Mouse (Mus musculus): ENCODE measurements around the gene Aspscr1. TPM values are rescaled to one million over a fixed set of nuclear protein-coding genes. Genes with fewer than 3 reads are reported as not detected.

Aspscr1 gene
- polyA plus RNA-seq, 1 experiment: 65.9 TPM

DNA sequence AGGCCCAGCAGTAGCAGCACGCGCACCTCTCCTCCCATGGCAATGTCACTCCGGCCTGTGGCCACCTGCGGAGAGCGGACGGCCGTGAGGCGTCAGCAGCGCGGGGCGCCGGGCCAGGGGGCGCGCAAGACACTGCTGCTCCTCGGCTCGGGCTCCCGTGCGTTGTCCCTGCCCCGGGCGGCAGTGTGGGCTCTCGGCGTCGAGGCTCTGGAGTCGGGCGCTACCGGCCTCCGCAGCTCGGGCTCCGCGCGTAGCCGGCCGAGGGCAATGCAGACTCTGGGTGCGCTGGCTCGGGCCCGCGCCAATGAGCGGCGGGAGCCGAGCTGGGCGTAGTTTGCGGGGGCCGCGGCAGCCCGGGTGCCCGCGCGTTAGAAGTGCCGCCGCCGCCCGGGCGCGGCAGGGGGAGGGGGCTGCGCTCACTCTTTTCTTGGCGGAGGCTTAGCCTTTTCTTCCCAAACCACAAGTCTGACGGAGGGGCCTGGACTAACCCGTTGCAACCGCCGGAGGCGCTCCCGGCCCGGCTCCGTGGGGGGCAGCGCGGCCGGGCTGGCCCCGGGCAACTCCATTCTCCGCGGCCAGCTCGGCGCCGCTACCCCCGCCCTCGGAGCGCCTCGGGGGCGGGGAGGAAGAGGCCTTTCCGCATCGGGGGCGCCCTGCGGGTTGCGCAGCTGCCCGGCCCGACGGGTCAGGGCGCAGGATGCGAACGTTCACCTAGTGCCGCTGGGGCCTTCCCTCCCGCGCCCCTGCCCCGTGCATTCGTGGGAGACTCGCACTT is 12.3 kb upstream of the Aspscr1 start:
- no peak overlapping the region for H3K4me3 ChIP-seq
- peak overlapping the region; percentile 20 for H3ac ChIP-seq (ENCODE audit: control insufficient read depth, insufficient read length)
- peak overlapping the region; percentile 73 for H3K4me2 ChIP-seq (ENCODE audit: low read depth)
- H3K27me3 ChIP-seq (ENCODE audit: control insufficient read depth, insufficient read depth, insufficient read length): peaks cover 74% of the 10 kb centered on the region
- no peak for TF ChIP-seq REST (IDR thresholded peaks at IDR 0.05; ENCODE audit: insufficient read depth, insufficient read length)
- TF ChIP-seq TCF3 (IDR thresholded peaks at IDR 0.05; ENCODE audit: insufficient read length, low read depth): no peak
- no peak for TF ChIP-seq POLR2A (IDR thresholded peaks at IDR 0.05; ENCODE audit: insufficient read length, low read depth)
- TF ChIP-seq CEBPB (IDR thresholded peaks at IDR 0.05; ENCODE audit: insufficient read depth, poor library complexity, severe bottlenecking): no peak
- TF ChIP-seq MYOD1 (IDR thresholded peaks at IDR 0.05; ENCODE audit: control insufficient read depth in 1 of 3, insufficient read length in 2 of 3, low read depth in 2 of 3): peak in 1 of 3 experiments; percentile 41
- no peak for TF ChIP-seq SRF (IDR thresholded peaks at IDR 0.05; ENCODE audit: control insufficient read depth, insufficient read length, low read depth)
- TF ChIP-seq POLR2AphosphoS2 (IDR thresholded peaks at IDR 0.05; ENCODE audit: insufficient read length, low read depth): no peak
- peak in 2 of 3 experiments; percentile 12 to 17 for TF ChIP-seq MYOG (IDR thresholded peaks at IDR 0.05; ENCODE audit: control insufficient read depth in 1 of 3, insufficient read depth in 1 of 3, insufficient read length in 2 of 3, low read depth in 2 of 3)
- no peaks in the 10 kb centered on the region for H3K79me2 ChIP-seq (ENCODE audit: control insufficient read depth, insufficient read depth)
- H3K36me3 ChIP-seq (ENCODE audit: control insufficient read depth, insufficient read depth): no peaks in the 10 kb centered on the region

DNA sequence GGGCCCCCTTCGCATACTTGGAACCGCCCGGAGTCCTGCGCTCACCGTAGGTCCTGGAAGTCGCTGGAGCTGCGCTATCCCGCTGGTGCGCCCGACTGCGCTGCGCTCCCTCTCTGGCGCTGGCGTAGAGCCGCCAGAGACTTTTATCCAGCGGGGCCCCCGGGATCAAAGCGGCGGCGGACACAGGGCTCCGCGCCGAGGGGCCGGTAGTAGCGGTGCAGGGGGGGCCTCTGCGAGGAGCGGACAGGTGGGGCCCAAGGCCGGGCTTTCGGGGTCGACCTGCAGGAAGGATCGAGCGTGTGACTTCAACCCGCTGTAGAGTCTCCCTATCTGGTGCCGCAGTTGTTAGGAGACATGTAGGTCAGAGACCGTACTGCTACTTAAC is 11.7 kb upstream of the Aspscr1 start, which contains the start of gene Notum:
TSS of gene Notum (minus strand) at position 100 of the 385 bp plus-strand sequence.
- Histone ChIP-seq H3K4me2 (ENCODE audit: low read depth) (peak within 1 kb of the TSS; percentile 73), H3K79me2 (ENCODE audit: control insufficient read depth, insufficient read depth) (no peaks in the 10 kb centered on the region), H3K36me3 (ENCODE audit: control insufficient read depth, insufficient read depth) (no peaks in the 10 kb centered on the region), H3ac (ENCODE audit: control insufficient read depth, insufficient read length) (peak within 1 kb of the TSS; percentile 20), H3K4me3 (no peak within 1 kb of the TSS), H3K27me3 (ENCODE audit: control insufficient read depth, insufficient read depth, insufficient read length) (peaks cover 68% of the 10 kb centered on the region)
- no peak for TF ChIP-seq MAX (IDR thresholded peaks at IDR 0.05; ENCODE audit: low read depth)
- no peak for TF ChIP-seq MYOD1 (IDR thresholded peaks at IDR 0.05; ENCODE audit: control insufficient read depth in 1 of 3, insufficient read length in 2 of 3, low read depth in 2 of 3)
- TF ChIP-seq POLR2AphosphoS2 (IDR thresholded peaks at IDR 0.05; ENCODE audit: insufficient read length, low read depth): no peak
- TF ChIP-seq POLR2A (IDR thresholded peaks at IDR 0.05; ENCODE audit: insufficient read length, low read depth): no peak
- TF ChIP-seq USF1 (IDR thresholded peaks at IDR 0.05; ENCODE audit: low read depth): no peak
- no peak for TF ChIP-seq TCF3 (IDR thresholded peaks at IDR 0.05; ENCODE audit: insufficient read length, low read depth)
- no peak for TF ChIP-seq CEBPB (IDR thresholded peaks at IDR 0.05; ENCODE audit: insufficient read depth, poor library complexity, severe bottlenecking)
- no peak for TF ChIP-seq REST (IDR thresholded peaks at IDR 0.05; ENCODE audit: insufficient read depth, insufficient read length)
- TF ChIP-seq MYOG (IDR thresholded peaks at IDR 0.05; ENCODE audit: control insufficient read depth in 1 of 3, insufficient read depth in 1 of 3, insufficient read length in 2 of 3, low read depth in 2 of 3): no peak
- TF ChIP-seq TCF12 (IDR thresholded peaks at IDR 0.05; ENCODE audit: insufficient read depth, poor library complexity, severe bottlenecking): no peak
- TF ChIP-seq E2F4 (IDR thresholded peaks at IDR 0.05; ENCODE audit: insufficient read depth): no peak
- TF ChIP-seq SRF (IDR thresholded peaks at IDR 0.05; ENCODE audit: control insufficient read depth, insufficient read length, low read depth): no peak

DNA sequence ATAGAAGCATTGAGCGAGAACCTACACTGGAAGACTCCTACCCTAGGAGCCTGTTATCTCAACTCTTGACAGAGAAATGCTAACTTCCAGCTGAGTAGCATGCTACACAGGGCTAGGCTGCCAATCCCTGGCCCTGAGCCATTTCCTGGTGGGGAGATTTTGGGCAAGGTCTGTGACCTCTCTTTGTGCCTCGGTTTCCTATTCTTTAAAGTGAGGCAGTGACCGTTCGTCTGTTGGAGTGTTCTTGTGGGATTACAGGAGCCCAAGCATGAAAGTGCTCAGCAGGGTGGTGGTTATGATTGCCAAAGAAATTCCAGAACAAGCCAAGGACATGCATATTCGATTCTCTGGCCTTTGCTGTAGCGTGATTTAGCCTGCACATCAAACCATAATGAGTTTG is 10.0 kb upstream of the Aspscr1 start:
- Histone ChIP-seq H3K4me3 (no peak overlapping the region), H3K36me3 (ENCODE audit: control insufficient read depth, insufficient read depth) (no peaks in the 10 kb centered on the region), H3K4me2 (ENCODE audit: low read depth) (no peak overlapping the region), H3K27me3 (ENCODE audit: control insufficient read depth, insufficient read depth, insufficient read length) (peaks cover 52% of the 10 kb centered on the region), H3ac (ENCODE audit: control insufficient read depth, insufficient read length) (no peak overlapping the region), H3K79me2 (ENCODE audit: control insufficient read depth, insufficient read depth) (no peaks in the 10 kb centered on the region)
- no peak for TF ChIP-seq CEBPB (IDR thresholded peaks at IDR 0.05; ENCODE audit: insufficient read depth, poor library complexity, severe bottlenecking)
- no peak for TF ChIP-seq MYOG (IDR thresholded peaks at IDR 0.05; ENCODE audit: control insufficient read depth in 1 of 3, insufficient read depth in 1 of 3, insufficient read length in 2 of 3, low read depth in 2 of 3)
- TF ChIP-seq TCF3 (IDR thresholded peaks at IDR 0.05; ENCODE audit: insufficient read length, low read depth): no peak
- no peak for TF ChIP-seq MYOD1 (IDR thresholded peaks at IDR 0.05; ENCODE audit: control insufficient read depth in 1 of 3, insufficient read length in 2 of 3, low read depth in 2 of 3)
- no peak for TF ChIP-seq MAX (IDR thresholded peaks at IDR 0.05; ENCODE audit: low read depth)
- no peak for TF ChIP-seq TCF12 (IDR thresholded peaks at IDR 0.05; ENCODE audit: insufficient read depth, poor library complexity, severe bottlenecking)
- no peak for TF ChIP-seq E2F4 (IDR thresholded peaks at IDR 0.05; ENCODE audit: insufficient read depth)
- TF ChIP-seq USF1 (IDR thresholded peaks at IDR 0.05; ENCODE audit: low read depth): no peak

DNA sequence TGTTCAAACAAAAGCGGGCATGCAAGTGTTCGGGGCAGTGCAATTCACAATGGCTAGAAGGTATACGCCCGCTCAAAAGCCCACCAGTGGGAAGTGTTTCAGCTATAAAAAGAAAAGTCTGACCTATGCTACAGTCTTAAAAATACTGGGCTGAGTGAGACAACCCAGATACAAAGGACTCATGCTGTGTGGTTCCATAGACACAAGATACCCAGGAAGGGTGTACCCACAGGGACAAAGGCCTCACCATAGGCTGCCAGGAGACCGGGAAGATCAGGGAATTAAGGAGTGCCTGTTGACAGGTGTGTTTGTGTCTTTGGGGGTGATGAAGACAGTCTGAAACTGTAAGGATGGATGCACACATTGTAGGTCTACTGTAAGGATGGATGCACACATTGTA is 9.1 kb upstream of the Aspscr1 start:
- no peak overlapping the region for H3K4me3 ChIP-seq
- H3K27me3 ChIP-seq (ENCODE audit: control insufficient read depth, insufficient read depth, insufficient read length): peaks cover 45% of the 10 kb centered on the region
- no peak overlapping the region for H3ac ChIP-seq (ENCODE audit: control insufficient read depth, insufficient read length)
- no peak for TF ChIP-seq REST (IDR thresholded peaks at IDR 0.05; ENCODE audit: insufficient read depth, insufficient read length)
- no peak for TF ChIP-seq E2F4 (IDR thresholded peaks at IDR 0.05; ENCODE audit: insufficient read depth)
- TF ChIP-seq POLR2AphosphoS2 (IDR thresholded peaks at IDR 0.05; ENCODE audit: insufficient read length, low read depth): no peak
- no peak for TF ChIP-seq MAX (IDR thresholded peaks at IDR 0.05; ENCODE audit: low read depth)
- TF ChIP-seq USF1 (IDR thresholded peaks at IDR 0.05; ENCODE audit: low read depth): no peak
- TF ChIP-seq CEBPB (IDR thresholded peaks at IDR 0.05; ENCODE audit: insufficient read depth, poor library complexity, severe bottlenecking): no peak
- TF ChIP-seq POLR2A (IDR thresholded peaks at IDR 0.05; ENCODE audit: insufficient read length, low read depth): no peak
- no peak for TF ChIP-seq MYOG (IDR thresholded peaks at IDR 0.05; ENCODE audit: control insufficient read depth in 1 of 3, insufficient read depth in 1 of 3, insufficient read length in 2 of 3, low read depth in 2 of 3)
- TF ChIP-seq TCF3 (IDR thresholded peaks at IDR 0.05; ENCODE audit: insufficient read length, low read depth): no peak
- TF ChIP-seq SRF (IDR thresholded peaks at IDR 0.05; ENCODE audit: control insufficient read depth, insufficient read length, low read depth): no peak
- TF ChIP-seq MYOD1 (IDR thresholded peaks at IDR 0.05; ENCODE audit: control insufficient read depth in 1 of 3, insufficient read length in 2 of 3, low read depth in 2 of 3): no peak
- H3K36me3 ChIP-seq (ENCODE audit: control insufficient read depth, insufficient read depth): no peaks in the 10 kb centered on the region
- H3K4me2 ChIP-seq (ENCODE audit: low read depth): no peak overlapping the region
- H3K79me2 ChIP-seq (ENCODE audit: control insufficient read depth, insufficient read depth): no peaks in the 10 kb centered on the region

All from myocyte (in vitro differentiated cells).